Mouse (Mus musculus) yolk sac, embryonic 10.5 days (tissue): ENCODE measurements around the gene Tbc1d14.

ENCODE experiments used
- DNase-seq: peaks from one replicate; pipeline ENCODE4 v3.0.0-alpha.2; 2017; ENCODE audit warnings: low spot score

The Tbc1d14 gene

GRCm38 (mm10) chr5:36461231-36461630 is 131.8 kb downstream of the Tbc1d14 start:
- DNase-seq: no peak

DNA sequence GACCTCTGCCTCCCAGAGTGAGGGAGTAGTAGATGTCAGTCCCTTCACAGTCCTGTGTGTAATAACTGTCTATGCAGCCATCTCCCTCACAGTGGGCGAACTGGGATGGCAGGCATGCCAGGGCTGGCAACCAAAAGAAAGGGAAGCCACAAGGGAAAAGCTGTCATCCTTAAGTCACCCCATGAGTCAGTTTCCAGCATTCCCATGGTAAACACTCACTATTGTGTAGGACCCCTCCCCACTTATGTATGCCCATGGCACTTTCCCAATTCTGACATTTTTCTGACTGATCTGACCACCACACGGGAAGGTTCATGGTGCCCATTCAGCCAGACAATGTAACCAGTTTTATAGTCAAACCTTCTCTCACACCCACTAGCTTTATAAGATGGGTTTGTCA is 132.4 kb downstream of the Tbc1d14 start:
- DNase-seq: no peak

- DNase-seq: no peak
These were observed 134.2 kb downstream of the Tbc1d14 start for GRCm38 (mm10) chr5:36458926-36459325.

DNA sequence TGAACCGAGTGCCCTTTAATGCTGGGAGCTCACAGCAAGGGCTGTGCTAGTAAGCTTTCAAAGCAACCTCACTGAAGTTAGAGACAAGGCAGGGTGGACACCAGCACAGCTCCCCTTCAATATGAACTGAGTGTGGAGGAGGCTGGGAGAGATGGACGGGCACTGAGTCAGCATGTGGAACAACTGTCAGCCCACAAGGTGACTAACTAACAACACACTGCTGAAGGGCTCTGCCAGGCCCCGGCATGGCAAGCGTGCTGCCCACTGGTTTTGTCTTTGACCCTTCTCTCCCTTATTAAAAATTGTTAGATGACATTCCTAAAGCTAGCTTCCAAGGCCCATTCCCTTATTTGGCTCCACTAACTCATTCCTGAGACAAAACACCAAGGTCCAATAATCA is 135.4 kb downstream of the Tbc1d14 start:
- DNase-seq: no peak

DNA sequence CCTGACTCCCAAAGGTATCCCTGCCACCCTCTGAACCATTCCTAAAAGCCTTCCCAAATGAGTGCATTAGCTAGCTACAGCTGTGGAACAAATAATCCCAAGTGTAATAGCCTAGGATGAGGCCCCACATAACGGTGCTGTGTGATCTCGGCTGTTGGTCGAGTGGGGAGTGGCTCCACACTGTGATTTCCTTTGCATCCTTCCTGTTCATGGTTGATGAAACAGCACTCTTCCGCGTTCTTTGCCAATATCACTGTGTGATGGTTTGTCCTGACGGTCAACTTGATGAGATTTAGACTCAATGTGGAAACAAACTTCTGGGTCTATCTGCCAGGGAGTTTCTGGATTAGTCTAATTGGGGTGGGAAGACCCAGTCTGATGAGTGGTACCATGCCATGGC is 140.3 kb downstream of the Tbc1d14 start:
- DNase-seq: no peak

GRCm38 (mm10) chr5:36451872-36452389 is 141.1 kb downstream of the Tbc1d14 start:
- DNase-seq: no peak

DNA sequence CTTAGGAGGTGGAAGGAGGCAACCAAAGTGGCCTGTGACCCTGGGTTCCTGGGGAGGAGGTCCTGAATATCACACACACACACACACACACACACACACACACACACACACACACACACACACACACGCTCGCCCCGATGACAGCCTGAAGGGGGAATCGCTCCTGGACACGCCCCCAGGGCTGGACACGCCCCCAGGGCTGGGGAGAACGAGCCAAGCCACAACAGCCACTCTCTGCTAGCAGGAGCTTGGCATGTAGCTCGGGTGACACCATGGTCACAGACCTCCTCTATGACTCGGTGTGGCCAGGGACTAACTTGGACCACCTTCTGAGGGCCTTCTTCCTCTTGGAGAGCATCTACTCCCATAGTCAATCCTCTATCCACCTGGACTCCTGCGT is 142.0 kb downstream of the Tbc1d14 start:
- DNase-seq: no peak

GRCm38 (mm10) chr5:36449710-36450358 is 143.2 kb downstream of the Tbc1d14 start:
- no peak for DNase-seq

DNA sequence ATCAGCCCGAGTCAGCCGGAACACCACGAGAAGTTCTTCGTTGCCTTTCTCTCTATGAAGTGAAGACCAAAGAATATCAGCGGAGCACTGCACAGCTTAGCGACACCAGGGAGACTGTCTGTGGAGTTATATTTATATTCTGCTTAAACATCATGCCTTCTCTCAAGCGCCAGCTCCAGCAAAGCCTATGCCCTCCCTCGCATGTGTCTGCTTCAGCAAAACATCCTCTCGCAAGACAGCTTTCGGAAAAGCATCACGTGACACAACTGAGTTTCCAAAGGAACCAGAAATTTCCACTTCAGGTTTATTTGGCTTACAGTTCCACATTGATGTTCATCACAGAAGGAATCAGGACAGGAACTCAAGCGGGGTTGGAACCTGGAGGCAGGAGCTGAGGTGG is 145.2 kb downstream of the Tbc1d14 start:
- DNase-seq: no peak

- DNase-seq: no peak
These were observed 146.7 kb downstream of the Tbc1d14 start for GRCm38 (mm10) chr5:36446166-36446890.

- DNase-seq: no peak
These were observed 148.0 kb downstream of the Tbc1d14 start for GRCm38 (mm10) chr5:36445028-36445427.

DNA sequence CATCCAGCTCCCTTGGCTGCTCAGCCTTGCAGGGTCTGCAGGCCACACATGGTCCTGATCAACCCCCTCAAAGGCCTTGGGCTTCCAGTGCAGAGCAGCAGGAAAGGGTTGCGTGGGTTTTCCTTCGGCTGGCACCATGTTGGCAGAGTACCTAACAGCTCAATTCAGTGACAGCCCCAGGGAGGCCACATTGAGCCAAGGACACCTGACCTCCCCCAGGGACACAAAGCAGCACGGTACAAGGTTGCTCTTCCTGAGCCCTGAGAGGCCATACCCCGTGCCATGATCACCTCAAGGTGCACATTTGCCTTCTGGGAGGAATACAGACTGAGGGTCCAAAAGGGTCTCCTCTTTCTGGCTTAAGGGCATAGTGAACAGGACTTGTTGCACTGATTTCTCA is 148.5 kb downstream of the Tbc1d14 start:
- no peak for DNase-seq

GRCm38 (mm10) chr5:36440741-36441140 is 152.3 kb downstream of the Tbc1d14 start:
- no peak for DNase-seq
